Mouse (Mus musculus): ENCODE results near the gene Slc4a3.

- TF ChIP-seq CTCF (IDR thresholded peaks at IDR 0.05; ENCODE audit: borderline replicate concordance, insufficient read depth, low read length) (no peak), POLR2A (IDR thresholded peaks at IDR 0.05; ENCODE audit: low read depth, low read length) (no peak)
These were observed 27.6 kb upstream of the Slc4a3 start for GRCm38 (mm10) chr1:75518427-75518826.

Measured in embryonic fibroblast, embryonic 13.5 days (primary cell).